Mouse (Mus musculus) heart, postnatal 36 days (tissue): ENCODE measurements around the gene Ccdc92b. TPM values are rescaled to one million over a fixed set of nuclear protein-coding genes. Genes with fewer than 3 reads are reported as not detected.
"Not testable (repeated sequence)": the region's sequence is repeated elsewhere in the genome, so short reads cannot be mapped to it uniquely, and the experiment has no call there.

Source experiments
- DNase-seq, 2 experiments: peaks; one replicate each; pipeline ENCODE4 v3.0.0; 2021 to 2022
- intact Hi-C: fragments of 180-260 bp; cut with DNase I; formaldehyde crosslinking; loops from one replicate; pipeline ENCODE4 v1.15.1; 2025
- total RNA-seq, 2 experiments: library from RNA; stranded (reverse); gene quantifications; 2 replicates each; pipeline ENCODE4 v1.2.3; 2021

Gene Ccdc92b
- total RNA-seq = under 1 TPM; 0.33 to 0.36 TPM

- intact Hi-C loops = no loop called here
- peak; percentile 65 to 81 for DNase-seq
Observed at GRCm38 (mm10) chr11:74619201-74619955, at the start of gene Ccdc92b. Gene Ccdc92b, plus strand, starts transcription at chr11:74619605.

DNA sequence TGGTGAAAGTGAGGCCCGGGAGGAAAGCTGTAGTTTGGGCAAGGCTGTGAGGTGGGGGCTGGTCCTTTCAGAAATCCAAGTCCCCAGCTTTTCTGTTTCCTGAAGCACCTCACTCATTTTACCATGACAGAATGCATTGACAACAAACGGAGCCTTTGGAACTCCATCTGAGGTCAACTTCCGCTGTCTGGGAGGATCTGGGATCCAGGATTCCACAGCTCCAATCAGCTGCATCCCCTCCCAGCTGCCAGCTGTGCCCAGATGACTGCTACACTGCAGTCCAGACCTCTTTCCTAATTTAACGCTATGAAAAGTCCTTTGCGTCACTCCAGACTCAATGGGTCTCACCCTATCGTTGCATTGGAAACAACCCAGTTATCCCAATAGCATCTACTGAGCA is 49.7 kb upstream of the Ccdc92b start:
- DNase-seq = no peak
- intact Hi-C loops = no loop called here

- DNase-seq = peak; percentile 38 to 41
- intact Hi-C loops = no loop called here
Observed at GRCm38 (mm10) chr11:74572459-74573061, 46.8 kb upstream of the Ccdc92b start.

GRCm38 (mm10) chr11:74574768-74575434 is 44.5 kb upstream of the Ccdc92b start:
- no peak for DNase-seq

DNA sequence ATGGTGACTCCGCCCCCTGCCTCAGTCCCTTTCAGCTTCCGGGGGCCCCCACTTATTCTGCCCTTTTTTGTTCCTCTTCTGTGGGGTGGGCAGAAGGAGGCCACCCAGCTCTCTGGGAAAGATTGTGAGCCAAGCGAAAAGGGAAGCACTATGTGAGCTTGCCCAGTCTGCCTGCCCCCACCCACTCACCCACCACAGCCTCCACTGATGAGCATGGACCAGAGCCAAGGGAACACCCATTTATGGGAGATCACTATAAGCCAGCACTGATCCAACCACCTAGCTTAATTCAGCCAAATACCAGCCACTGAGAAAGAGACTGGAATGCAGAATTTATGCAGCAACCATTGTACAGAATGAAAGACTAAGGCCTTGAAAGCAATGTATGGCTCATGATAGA is 43.5 kb upstream of the Ccdc92b start:
- intact Hi-C loops = no loop called here
- DNase-seq = no peak

More at GRCm38 (mm10) chr11:74574768-74575434, 44.5 kb upstream of the Ccdc92b start:
- intact Hi-C loops = no loop called here

DNA sequence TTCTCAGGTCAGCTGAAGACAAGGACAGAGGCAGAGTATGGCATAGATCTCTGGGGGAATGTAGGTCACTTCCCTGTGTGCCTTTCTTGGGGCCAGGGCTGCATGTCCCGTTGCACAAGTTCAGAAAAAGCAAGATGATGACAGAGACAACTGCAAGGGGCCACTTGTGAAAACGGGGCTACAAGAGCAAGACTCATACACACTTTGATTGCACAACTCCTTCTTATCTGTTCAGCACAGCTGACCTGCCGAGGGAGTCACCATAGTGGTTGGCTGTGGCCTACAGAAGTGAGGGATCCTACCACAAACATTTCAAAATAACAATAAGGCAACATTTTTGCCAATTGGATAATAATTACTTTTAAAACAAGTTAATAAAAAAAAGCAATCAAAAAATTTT is 42.3 kb upstream of the Ccdc92b start:
- no peak for DNase-seq
- intact Hi-C loops = no loop called here

DNA sequence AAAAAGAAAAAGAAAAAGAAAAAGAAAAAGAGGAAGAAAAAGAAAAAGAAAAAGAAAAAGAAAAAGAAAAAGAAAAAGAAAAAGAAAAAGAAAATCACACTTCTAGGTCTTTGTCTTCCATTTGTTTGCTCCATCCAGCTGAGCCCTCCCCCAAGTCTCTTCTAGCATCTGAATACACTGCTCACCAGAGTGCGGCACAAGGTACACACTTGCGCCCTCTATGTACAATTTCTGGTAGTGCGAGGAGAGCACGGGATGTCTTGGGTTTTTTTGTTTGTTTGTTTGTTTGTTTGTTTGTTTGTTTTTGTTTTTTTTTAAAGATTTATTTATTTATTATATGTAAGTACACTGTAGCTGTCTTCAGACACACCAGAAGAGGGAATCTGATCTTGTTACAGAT is 38.1 kb upstream of the Ccdc92b start:
- DNase-seq, intact Hi-C loops: not testable (repeated sequence)

GRCm38 (mm10) chr11:74582464-74582863 is 36.9 kb upstream of the Ccdc92b start:
- no peak for DNase-seq
- intact Hi-C loops = no loop called here

DNA sequence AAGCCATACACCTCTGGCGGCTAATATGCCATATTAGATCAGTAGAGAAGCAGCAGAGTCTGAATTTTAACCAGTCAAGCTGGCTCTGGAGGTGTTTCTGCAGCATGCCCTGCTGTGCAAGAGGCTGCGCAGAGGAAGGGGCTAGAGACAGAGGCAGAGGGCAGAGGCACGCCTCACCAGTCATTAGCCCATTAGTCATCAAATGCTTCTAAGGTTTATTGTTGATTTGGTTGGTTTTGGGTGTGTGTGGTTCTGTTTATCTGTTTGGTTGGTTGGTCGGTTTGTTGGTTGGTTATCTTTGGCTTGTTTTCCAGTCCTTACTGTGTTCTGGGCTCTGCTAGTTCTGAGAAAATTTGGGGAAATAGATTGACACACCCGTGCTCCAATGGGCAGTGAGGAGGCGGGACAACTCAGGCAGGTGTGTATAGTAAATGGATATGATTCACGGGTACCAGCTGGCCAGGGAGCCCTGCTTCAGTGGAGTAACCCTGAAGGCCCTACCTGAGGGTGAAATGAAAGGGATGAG is 35.5 kb upstream of the Ccdc92b start:
- intact Hi-C loops = no loop called here
- DNase-seq = no peak

DNA sequence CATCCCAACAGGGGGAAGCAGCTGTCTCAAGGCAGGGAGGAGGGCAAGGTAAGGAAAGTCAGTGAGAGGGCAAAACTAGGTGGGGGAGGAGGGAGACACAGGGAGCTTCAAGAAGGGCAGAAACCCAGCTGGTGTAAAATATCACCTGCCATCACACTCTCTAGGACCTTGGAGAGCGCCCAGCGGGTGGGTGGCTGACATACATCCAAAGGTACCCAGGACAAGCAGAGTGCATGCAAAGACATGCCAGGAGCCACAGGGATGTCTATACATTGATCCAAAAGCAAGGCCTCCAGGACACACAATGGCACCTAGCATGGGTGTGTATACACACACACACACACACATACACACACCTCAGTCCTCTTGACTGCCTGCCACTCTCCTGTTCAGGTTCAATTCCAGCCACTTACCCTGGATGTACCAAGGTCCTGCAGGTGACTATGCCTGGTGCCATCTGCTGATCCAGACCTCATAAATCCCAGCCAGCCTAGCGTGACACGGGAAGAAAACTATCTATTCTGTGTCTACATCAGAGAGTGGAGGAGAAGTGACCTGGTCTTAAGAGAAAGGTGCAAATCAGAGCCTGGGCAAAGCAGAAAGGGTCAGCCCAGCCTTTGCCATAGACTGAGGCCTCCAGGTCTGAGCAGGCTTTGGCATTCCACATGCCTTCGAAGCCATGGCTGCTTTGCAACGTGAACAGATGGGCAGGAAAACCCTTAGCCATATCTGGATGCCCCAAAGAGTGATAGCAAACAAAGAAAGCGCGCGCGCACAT is 34.3 kb upstream of the Ccdc92b start:
- intact Hi-C loops = no loop called here
- DNase-seq = no peak

DNA sequence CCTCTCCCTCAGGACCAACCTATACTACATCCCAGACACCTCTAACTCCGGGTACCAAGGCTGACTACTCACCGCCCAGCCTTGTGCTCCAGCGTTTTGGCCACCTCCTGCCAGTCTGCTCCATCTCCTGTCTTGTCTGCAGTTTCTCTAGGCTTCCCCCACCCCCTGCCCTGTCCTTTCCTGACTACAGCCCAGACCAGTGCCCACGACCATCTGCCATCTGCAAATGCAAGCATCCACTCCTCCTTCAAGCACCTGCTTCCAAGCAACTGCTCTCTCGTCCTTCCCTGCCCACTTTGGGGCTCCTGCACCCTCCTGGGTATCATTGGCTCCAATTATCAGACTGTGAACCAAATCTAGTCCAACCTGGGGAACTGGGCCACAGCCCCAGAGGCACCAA is 33.0 kb upstream of the Ccdc92b start:
- intact Hi-C loops = no loop called here

DNA sequence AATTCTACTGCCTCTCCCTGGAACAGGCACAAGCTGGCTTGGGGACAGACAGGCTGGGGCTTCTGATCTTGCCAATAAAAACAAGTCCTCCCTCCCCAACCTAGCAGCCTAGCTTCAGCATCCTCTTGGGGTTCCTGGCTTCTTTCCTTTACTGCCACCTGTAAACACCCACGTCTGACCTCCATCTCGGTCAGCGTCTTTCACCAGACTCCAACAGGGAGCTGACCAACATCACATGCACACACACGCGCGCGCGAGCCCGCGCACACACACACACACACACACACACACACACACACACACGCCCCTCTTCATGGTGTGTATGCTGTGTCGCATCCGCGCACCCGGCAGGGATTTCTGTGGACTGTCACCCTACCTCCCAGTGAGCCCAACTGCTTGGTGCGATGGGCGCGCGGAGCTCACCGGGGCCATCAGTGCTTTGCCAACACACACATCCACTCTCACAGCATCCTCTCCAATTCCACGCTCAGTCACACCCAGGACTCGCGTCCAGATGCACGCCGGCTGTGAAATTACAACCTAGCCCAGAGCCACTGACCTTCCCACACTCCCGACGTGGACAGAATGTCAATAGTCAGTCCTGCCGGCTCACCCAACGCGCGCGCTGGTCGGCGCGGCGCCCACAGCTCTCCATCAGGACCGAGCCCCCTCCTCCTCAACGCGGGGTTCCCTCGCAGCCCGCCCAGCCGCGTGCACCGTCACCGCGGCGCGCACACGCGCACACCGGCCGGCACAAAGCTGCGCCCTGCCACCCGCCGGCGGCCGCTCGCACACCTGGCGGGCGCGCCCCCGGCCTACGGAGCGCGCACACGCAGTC is 29.8 kb upstream of the Ccdc92b start:
- DNase-seq = no peak
- intact Hi-C loops = no loop called here

More for the DNA sequence above, 33.0 kb upstream of the Ccdc92b start:
- no peak for DNase-seq

- intact Hi-C loops = no loop called here
- no peak for DNase-seq
Observed at GRCm38 (mm10) chr11:74590239-74590596, 29.2 kb upstream of the Ccdc92b start.

- intact Hi-C loops = no loop called here
- DNase-seq = no peak
Observed at GRCm38 (mm10) chr11:74590691-74591090, 28.7 kb upstream of the Ccdc92b start.

- DNase-seq = no peak
- intact Hi-C loops = no loop called here
Observed at GRCm38 (mm10) chr11:74592246-74592645, 27.2 kb upstream of the Ccdc92b start.

GRCm38 (mm10) chr11:74597283-74597989 is 22.0 kb upstream of the Ccdc92b start:
- intact Hi-C loops = no loop called here
- no peak for DNase-seq

GRCm38 (mm10) chr11:74597990-74598337 is 21.4 kb upstream of the Ccdc92b start:
- no peak for DNase-seq

DNA sequence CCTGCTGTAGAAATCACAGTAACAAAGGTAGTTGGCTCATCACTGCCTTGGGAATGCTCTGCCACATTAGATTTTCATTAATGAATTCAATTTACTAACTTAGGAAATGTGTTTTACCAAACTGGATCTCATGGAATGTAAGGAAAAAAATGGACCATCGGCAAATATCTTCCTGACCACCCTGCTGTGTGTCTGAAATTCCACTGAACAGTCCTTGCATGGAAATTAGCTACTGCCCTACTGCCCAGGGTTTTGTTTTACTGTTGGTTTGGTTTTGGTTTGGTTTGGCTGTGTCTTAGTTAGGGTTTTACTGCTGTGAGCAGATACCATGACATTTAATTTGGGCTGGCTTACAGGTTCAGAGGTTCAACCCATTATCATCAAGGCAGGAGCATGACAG is 17.1 kb upstream of the Ccdc92b start:
- intact Hi-C loops = no loop called here
- DNase-seq = no peak

More at GRCm38 (mm10) chr11:74597990-74598337, 21.4 kb upstream of the Ccdc92b start:
- intact Hi-C loops = no loop called here

- DNase-seq = no peak
- intact Hi-C loops = no loop called here
Observed at GRCm38 (mm10) chr11:74610068-74610467, 9.3 kb upstream of the Ccdc92b start.
